Mouse (Mus musculus): ENCODE data around the gene Ldhc.
A peak's percentile ranks its signal among the peaks of the same experiment; 100 is the strongest.

Ldhc gene

DNA sequence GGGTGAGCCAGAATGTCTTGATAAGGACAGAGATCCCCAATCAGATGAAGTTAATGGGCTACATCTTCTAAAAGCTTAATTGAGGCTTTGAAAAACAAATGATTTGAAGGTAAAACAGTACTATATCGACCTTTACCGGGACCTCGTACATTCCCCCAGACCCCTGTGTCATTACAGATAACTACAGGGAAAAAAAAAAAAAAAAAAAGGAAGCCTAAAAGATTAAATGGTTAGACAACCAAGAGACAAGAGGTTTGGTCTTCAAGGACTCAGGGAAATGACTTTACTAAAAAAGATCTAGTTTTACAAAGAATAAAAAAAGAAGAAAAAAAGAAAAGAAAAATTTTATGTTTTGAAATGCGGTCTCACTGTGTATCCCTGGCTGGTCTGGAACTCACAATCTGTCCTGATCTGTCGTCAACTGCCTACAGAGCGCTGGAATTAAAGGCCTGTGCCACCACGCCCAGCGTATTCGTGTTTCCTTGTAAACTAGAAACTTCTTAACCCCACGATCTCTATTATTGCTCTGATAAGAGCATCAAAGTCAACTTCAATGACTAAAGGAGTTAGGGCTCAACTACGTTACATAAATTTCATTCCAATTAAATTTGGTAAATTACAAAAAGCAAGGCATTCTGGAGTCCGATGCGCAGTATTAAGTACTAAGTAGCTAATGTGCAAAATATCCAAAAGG lies 57.8 kb downstream of the Ldhc start:
- DNase-seq (ENCODE audit: low spot score), result no peak

DNA sequence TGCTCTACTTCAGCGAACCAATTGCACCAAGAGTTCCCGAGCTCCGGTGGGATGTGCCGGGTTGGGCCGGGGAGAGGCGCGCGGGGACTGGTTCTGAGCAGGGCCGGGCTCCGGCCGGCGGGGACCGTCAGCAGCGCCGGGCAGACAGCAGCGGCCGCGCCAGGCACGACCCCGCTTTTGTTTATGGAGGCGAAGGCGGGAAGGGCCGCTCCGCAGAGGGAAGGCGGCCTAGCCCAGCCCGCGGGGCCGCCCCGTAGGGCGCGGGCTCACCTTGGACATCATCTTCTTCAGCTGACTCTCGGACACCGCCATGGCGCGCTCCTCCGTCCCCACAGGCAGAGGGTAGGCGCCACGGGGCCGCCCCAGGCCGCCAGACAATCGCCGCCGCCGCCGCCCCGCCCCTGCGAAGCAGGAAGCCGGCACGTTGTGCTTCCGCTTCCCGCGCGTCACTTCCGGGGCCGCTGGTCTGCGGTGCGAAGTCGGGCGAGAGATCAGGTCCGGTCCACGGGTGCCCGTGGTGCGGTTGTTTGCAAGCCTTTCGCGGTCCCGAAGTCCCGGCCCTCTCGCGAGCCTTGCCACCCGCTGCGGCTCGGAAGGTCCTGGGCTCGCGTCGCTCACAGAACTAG lies 58.7 kb downstream of the Ldhc start, which contains the start of gene Tsg101:
TSS of gene Tsg101 (minus strand) at position 419 of the 626 bp plus-strand sequence.
- DNase-seq (ENCODE audit: low spot score), result peak; percentile 90

DNA sequence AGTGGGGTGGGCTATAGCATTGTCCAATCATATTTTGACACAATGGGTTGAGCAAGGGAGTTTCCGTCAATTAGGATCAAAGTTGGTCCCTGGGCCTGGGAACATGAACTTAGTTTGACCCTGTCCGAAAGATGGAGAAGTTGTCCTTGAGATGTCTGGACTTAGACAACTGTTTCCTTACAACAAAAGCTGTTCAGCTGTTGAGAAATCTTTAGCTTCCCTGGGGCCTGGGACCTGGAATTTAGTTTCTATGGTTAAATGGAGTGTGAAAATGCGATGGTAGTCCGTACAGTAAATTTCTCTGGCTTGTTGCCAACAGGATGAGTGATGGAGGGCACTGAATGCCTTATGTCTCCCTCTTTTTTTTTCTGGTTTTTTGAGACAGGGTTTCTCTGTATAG lies 61.1 kb downstream of the Ldhc start:
- no peak for DNase-seq (ENCODE audit: low spot score)

Measured in yolk sac, embryonic 10.5 days (tissue).